Mouse (Mus musculus) MEL-GATA-1-ER (cell line): ENCODE measurements around the gene Prune1.

ENCODE experiments used
- DNase-seq: peaks from one replicate; pipeline ENCODE4 v3.0.0-alpha.2; 2012; ENCODE audit warnings: low read depth; ENCODE audit errors: extremely low read depth

The Prune1 gene

GRCm38 (mm10) chr3:95280747-95281146, 1.1 kb downstream of the Prune1 start:
- DNase-seq = peak; percentile 60

GRCm38 (mm10) chr3:95277149-95277551, 4.7 kb downstream of the Prune1 start:
- DNase-seq = no peak

DNA sequence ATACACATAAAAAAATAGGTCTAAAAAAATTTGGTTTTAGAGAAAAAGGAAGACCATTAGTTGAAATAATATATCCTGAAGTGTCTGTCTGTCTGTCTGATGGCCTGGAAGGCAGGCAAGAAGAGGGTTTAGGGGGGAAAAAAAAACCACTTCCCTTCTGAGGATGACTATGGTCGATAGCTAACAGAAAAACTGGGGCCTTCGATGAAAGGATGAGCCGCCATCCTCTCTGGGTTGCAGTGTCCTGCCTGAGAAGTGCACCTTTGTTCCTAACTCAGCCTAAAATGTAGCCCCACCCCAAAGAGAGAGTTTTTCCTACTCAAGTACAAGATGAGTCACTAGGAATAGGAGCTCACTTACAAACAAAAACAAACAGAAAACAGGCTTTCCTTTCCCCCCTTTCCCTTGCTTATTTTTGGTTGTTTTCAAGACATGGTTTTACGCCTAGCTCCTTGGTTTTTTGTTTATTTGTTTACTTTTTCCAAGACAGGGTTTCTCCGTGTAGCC, 5.4 kb downstream of the Prune1 start:
- DNase-seq = peak; percentile 62

GRCm38 (mm10) chr3:95275161-95275560, 6.7 kb downstream of the Prune1 start:
- no peak for DNase-seq

DNA sequence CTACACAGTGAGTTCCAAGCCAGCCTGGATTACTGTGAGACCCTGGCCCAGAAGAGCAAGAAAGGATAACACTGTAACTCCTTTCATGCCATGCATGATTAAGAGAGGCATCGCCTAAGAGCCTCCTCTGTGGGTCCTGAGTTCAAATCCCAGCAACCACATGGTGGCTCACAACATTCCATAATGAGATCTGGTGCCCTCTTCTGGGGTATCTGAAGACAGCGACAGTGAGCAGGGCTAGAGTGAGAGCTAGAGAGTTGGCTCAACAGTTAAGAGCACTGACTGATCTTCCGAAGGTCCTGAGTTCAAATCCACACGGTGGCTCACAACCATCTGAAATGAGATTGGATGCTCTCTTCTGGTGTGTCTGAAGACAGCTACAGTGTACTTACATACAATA, 7.4 kb downstream of the Prune1 start:
- DNase-seq = no peak

GRCm38 (mm10) chr3:95273471-95273870, 8.4 kb downstream of the Prune1 start:
- DNase-seq = no peak

- no peak for DNase-seq
Measured at GRCm38 (mm10) chr3:95270766-95271364, 11.0 kb downstream of the Prune1 start.

- no peak for DNase-seq
Measured at GRCm38 (mm10) chr3:95269789-95270188, 12.1 kb downstream of the Prune1 start.

DNA sequence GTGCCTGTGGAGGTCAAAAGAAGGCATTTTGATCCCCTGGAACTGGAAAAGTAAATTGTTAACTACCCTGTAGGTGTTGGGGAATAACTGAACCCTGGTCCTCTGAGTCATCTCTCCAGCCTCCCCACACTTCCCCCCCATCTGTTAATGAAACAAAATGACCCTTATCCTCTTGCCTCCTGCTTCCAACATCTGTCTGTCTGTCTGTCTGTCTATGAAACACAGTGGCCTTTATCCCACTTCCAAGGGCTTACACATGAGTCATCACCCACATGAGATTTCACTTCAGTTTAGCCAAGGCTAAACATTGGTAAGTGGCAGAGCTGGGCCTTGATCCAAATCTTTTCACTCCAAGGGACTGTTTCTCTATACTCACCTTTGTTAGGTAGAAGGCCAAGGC, 14.0 kb downstream of the Prune1 start:
- no peak for DNase-seq

GRCm38 (mm10) chr3:95266052-95266451, 15.8 kb downstream of the Prune1 start:
- no peak for DNase-seq

DNA sequence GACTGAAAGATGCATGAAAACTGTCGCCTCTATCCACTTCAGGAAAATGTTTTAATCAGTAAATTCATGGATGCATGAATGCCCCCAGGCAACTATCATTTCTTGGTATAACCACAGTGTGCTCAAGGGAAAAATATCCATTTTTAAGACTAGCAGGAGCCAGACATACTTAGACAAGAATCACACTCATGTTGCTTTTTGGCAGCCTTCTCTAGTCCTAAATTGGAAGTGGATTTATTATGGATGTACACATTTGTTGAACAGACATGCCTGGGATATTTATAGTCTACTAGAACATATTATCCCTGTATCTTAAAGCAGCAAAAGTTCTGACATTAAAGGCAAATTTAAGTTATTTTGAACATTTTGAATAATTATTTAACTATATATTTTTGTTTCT, 17.2 kb downstream of the Prune1 start:
- DNase-seq = no peak

DNA sequence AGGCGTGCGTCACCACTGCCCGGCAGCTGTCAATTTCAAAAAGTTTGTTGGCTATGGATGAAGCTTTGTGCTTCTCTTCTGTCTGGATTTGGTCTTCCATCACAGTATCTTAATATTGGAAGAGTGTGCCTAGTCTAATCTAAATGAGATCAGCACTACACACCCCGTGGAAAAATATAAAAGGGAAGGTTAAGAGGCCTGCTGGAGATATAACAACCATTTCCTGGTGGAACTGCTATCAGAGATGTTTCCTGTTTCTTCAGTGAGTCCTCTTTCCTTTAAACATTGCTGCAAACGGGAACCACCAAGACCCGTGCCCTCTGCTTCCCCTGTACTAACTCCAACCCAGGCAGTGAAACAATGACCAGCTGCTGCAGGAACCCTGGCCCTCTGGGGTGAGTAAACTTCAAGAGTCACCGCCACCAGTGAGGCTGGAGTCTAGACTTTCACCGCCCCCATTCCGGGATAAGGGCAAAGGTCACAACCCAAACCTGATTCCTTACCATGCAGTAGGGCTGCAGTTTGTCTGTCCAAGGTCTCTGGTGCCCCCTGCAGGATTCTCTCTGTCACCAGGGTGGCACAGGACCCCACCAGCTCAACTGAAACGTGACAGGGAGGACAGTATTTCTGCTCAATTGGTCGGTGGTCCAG, 18.7 kb downstream of the Prune1 start:
- DNase-seq = peak; percentile 59

DNA sequence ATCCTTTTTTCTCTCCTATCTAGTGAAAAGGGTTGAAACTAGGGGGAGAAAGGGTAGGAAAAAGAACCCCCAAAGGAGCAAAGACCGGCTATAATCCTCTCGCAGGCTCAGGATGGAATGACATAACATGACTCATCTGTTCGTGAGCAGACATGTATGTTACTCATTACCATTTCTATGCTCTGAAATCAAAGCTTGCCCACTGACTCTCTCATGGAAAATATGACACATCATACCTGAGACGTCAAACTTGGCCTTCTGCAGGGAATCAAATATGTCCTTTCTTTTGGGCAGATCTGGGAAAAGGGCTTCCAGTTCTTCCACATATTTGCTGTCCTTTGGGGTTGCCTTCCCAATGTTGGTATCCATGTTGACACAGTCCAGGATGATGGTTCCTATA, 19.9 kb downstream of the Prune1 start:
- no peak for DNase-seq

DNA sequence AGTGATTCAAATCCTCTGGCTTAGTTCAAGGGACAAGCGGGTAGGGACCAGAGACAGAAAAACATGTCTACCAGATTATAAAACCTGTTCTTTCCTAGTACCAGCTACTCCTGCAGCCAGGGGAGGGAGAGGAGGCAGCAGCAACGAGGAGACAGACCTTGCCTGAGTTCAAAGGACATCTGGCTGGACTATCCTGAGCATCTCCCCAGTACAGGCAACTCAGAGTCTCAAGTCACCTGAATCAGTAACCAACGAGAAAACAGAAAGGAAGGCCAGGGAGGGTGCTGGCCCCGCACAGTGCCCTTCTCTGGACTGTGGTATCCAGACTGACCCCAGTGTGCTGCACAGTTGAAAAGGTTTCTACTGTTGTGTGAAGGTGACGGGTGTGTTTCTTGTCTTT, 24.9 kb downstream of the Prune1 start:
- DNase-seq = no peak

GRCm38 (mm10) chr3:95250783-95251424, 31.0 kb downstream of the Prune1 start, which contains the start of gene Bnipl:
Gene Bnipl, minus strand, starts transcription at chr3:95251193.
- no peak for DNase-seq

DNA sequence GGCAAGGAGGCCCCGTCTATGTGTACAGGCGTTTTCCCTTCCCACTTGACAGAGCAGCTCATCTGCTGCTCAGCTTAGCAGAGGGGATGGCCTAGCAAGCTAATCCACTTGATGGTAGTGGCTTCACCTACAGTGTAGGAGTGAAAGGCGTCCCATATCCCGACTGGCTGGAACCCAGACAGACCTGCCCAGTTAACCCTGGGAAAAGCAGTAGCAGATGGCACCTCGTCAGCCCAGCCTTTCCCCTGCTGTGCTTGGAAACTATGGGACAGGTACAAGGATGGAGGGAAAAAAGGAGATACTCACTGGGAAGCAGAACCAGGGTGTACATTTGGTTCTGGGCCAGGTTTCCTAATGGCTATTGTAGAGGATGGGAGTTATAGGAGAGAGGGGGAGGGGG, 31.5 kb downstream of the Prune1 start:
- DNase-seq = no peak

DNA sequence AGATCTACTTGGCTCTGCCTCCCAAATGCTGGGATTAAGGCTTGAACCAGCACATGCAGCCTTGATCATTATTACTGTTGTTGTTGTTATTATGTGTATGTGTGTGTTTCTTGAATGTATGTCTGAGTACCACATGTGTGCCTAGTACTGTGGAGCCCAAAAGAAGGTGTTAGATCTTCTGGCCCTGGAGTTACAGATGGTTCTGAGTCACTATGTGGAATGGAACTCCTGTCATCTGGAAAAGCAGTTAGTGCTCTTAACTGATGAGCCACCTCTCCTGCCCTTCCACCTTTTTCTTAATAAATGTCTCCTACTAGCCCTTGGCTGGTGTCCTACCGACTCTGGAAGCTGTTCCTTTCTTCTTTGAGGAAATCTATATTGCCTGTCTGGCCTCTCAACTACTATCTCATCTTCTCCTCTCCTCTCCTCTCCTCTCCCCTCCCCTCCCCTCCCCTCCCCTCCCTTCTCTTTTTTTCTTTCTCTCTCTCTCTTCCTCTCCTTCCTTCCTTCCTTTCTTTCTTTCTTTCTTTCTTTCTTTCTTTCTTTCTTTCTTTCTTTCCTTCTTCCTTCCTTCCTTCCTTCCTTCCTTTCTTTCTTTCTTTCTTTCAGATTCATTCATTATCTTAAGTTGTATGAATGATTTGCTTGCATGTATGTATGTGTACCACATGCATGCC, 34.1 kb downstream of the Prune1 start:
- no peak for DNase-seq

- peak; percentile 91 for DNase-seq
Measured at GRCm38 (mm10) chr3:95246465-95247231, 35.2 kb downstream of the Prune1 start.

DNA sequence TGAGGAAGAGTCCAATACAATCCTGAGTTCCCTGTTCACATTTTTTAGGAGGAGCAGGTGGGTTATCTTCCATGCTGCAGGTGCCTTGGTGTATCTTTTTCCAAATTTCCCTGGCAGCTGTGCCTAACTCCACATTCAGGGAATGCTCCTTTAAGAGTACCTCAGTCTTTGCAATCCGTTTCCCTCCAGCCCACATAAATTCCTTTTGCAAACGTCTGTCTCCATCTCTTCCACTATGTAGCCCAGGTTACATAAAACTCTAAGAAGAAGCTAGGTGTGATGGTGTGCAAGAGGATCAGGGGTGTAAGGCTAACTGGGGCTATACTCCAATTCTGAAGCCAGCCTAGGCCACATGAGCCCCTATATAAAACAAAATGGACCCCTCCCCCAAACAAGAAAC, 38.8 kb downstream of the Prune1 start:
- DNase-seq = no peak

GRCm38 (mm10) chr3:95241498-95241897, 40.4 kb downstream of the Prune1 start, which contains the start of gene Gm128:
Gene Gm128, minus strand, starts transcription at chr3:95241598.
- DNase-seq = no peak

- no peak for DNase-seq
Measured at GRCm38 (mm10) chr3:95240900-95241299, 41.0 kb downstream of the Prune1 start.
